Mouse (Mus musculus) heart, adult 9 months (tissue): Measurements from ENCODE around the gene Epb41l1.

Experiments
- DNase-seq, 2 experiments: peaks; one replicate each; pipeline ENCODE4 v3.0.0; 2022; ENCODE audit warnings: low spot score in 2 of 2

Epb41l1 gene

GRCm38 (mm10) chr2:156457343-156457717 lies 36.6 kb downstream of the Epb41l1 start:
- no peak for DNase-seq

DNA sequence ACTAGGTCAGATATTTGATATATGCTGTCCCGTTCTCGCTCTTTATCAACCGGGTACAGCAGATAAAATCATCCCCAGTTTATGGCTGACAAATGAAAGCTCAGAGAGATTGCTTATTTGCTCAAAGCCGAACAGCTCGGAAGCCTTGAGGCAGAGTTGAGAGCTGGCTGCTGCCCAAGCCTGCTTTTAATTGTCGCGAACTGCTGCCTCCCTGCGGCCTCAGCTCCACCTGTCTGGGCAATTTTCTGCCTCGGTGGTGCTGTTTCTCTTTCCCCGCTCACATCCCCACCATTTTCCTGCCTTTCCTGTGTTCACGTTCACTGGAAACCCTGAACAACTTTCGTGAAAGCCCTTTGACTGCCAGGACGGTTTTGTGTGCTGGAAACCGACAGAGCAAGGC lies 39.8 kb downstream of the Epb41l1 start:
- DNase-seq, result no peak

GRCm38 (mm10) chr2:156462154-156463029 lies 41.7 kb downstream of the Epb41l1 start:
- DNase-seq, result no peak

GRCm38 (mm10) chr2:156464416-156464815 lies 43.7 kb downstream of the Epb41l1 start:
- no peak for DNase-seq

DNA sequence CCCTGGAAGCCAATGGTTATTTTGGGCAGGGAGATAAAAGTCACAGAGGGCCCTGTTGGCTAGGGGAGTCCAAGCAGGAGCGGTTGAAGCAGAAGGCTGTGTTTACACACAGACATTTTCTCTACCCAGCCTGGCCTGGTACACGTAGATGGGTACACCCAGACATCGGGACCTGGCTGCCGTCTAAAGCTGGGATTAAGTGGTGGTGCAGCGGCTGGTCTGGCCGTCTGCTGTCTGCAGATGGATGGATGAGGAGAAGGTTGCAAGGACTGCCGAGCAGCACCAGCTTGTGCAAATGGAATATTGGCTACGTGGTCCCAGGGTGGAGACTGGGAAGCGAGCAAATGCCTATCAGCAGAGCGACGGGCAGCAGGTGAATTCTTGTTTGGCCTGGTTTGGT lies 46.8 kb downstream of the Epb41l1 start:
- no peak for DNase-seq

DNA sequence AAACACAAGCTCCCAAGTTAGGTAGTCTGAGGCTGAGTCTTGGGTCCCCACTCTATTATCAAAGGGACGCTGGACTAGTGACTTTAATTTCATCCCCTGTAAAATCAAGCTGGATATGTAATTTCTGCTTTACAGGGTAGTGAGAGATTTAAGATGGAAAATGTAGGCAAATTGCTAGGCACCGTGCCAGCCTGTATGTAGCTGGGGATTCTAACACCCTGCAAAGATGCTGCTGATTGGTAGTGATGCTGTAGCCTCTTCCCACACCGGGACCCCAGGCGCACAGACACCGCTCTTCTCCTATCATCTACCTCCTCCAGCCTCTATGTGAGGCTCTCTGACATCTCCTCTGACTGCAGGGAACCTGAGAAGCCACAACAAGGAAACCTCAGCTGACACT lies 48.2 kb downstream of the Epb41l1 start:
- DNase-seq, result no peak

DNA sequence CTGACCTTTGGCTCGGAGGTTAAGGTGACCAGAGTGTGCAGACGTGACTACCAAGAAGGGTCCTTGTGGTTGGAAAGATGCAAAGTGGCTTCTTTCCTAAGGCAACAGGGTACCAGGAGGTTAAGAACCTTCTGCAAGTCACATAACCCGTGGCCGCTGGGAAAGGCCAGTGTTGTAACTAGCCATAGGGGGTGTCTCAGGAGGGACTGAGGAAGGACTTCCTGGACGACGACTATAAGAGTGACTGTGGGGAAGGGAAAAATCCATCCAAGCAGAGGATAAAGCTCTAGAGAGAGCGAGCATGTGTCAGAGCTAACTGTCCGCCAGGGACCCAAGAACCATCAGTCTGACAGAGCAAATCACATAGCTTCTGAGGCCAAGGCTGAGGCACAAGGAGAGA lies 48.8 kb downstream of the Epb41l1 start:
- no peak for DNase-seq

- no peak for DNase-seq
Observed at GRCm38 (mm10) chr2:156470938-156471337, 50.2 kb downstream of the Epb41l1 start.

GRCm38 (mm10) chr2:156472336-156472735 lies 51.6 kb downstream of the Epb41l1 start:
- DNase-seq, result no peak

- DNase-seq, result peak; percentile 33 to 63
Observed at GRCm38 (mm10) chr2:156473696-156474095, 53.0 kb downstream of the Epb41l1 start.

DNA sequence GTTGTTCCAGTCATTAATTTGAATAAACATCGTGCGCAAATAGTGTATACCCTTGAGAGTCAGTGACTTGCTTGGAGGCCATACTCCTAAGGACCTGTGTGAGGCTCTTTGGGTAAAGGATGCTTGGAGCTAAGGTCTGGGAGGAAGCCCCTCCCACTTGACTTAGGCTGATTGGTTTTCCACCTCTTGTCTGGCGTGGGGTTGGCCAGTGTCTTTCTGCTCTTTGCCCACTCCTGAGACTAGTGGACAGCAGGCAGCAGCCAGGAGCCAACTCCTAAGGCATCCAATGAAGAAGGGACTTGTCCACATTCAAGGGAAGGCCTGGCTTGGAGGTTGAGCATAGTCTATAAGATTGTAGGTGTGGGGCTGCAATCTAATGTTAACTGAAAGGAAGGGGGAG lies 53.4 kb downstream of the Epb41l1 start:
- DNase-seq, result no peak

GRCm38 (mm10) chr2:156474891-156475284 lies 54.2 kb downstream of the Epb41l1 start:
- DNase-seq, result peak; percentile 23 to 28

GRCm38 (mm10) chr2:156475285-156476110 lies 54.8 kb downstream of the Epb41l1 start:
- peak; percentile 58 to 60 for DNase-seq

DNA sequence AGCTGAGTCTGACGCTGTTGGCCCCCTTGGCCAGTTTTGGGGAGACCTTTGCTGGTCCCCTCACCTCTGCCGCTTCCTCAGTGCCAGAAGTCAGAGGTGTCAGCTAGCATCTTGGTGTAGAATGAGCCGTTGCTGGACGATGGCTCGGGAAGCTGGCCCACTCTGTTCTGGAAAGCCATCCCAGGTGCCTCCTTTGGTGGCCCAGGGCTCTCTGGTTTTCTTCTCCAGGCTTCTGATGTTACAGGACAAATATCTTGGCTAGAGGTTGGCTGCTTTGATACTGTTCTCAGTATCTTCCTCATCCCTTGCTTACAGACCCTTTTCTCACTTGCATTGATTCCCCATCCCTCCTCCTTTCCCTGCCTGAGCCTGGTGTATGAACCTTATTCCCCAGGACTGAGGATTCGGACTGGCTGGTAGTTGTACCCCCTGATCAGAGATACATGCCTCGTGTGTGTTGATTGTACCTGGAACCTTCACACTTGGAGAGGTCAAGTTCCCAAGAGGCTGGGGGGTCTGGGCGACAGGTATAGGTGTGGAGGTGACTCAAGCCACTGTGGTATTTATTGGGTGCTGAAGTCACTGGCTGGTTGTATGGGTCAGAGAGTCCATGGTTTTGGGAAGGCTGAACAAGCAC lies 55.5 kb downstream of the Epb41l1 start:
- DNase-seq, result no peak

- no peak for DNase-seq
Observed at GRCm38 (mm10) chr2:156476748-156477151, 56.0 kb downstream of the Epb41l1 start.

DNA sequence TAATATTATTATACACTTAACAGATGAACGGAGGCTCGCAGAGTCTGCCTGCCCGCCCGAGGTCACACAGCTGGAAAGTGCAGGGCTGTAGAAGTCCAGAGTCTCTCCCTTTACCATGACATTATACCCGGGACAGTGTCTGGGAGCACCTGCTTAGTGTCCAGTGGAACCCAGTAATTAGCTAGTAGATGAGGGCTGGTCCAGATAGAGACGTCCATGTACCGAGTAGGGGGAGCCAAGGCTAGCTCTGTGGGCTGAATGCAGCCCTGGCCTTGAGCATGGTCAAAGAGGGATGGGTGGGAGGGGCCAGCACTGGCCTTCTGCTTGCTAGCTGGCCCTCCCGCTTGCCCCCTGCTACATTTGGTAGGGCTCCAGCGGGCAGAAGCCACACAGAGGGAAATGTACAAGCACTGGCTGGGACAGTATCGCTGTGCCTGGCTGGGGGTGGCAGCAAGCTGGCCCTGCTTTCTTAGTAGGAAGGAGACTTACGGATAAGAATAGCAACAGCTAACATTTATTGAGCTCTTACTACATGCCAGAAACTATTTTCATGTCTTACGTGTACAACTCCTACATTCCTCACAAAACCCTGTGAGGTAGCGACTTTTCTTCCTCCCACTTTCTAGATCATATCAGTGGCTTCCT lies 57.5 kb downstream of the Epb41l1 start:
- no peak for DNase-seq

DNA sequence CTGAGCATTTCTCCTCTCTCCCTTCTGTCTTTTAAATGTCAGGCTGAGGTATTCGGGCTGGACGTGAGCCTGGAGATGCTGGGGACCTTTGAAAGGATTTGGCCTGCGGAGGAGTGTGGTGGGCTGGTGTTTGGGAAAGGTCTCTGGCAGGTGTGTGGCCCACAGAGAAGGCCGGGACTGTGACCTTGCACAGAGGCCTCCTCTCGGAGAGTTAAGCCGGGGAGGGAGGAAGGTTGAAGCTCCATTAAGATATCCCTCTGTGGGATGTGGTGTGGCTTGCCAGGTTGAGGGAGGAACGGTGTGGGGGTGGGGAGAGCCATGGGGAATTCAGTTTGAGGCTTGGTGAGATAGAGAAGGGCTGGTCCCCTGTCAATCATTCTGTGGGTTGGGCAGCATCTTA lies 59.1 kb downstream of the Epb41l1 start:
- DNase-seq, result no peak

DNA sequence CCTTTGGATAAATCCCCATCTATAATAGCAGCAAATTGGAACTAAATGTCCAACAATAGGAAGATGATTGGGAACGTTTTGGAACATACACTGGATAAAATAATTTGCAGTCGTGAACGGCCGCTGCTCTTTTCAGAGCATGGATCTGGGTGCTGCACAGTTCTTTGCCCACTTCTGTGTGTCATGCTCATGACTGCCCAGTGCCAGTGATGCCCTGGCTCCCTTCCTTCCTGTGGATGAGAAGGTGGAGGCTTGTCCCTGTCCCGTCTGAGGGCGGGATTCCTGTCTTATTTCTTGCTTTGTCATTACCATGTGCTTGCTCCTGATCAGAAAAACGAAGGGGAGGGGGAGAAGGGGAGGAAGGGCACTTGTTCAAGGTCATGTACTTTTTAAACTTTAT lies 59.6 kb downstream of the Epb41l1 start:
- DNase-seq, result no peak

DNA sequence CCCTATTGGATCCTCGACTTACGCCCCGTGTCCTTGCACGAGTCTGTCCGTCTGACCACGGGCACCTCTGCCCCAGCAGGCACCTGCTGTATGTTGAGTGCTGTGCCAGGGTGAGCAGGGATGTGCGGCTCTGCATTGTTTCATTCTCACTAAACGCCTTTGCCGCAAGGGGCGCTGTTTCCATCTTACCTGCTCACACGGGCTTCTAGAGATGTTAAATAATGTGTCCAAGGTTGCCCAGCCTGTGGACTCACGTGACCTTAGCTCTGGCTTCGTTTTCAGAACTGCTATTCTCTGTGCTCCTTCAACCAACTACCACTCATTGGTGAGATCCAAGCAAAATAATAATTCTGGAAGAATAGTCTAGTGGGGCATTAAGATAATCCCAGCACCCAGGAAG lies 61.6 kb downstream of the Epb41l1 start:
- no peak for DNase-seq

DNA sequence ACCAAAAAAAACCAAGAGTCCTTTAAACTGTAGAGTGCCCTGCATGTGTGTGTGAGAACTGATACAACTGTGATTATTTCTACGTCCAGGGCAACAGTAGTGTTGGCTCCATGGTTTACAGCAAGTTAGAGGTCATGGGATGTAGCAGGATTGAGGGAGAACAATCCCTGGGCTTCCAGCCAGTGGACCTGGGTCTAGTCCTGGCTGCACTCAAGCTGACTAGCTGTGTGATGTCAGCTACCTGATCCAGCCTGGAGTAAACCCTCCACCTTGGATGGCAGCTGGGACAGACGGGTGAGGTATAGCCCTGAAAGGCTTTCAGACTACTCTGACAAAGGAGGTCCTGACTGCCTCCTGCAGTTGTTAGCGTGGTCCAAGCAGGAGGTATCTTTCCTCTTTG lies 62.1 kb downstream of the Epb41l1 start:
- DNase-seq, result no peak

- DNase-seq, result no peak
Observed at GRCm38 (mm10) chr2:156483204-156483603, 62.5 kb downstream of the Epb41l1 start.
